Mouse (Mus musculus) retina, postnatal 1 day (tissue): Measurements from ENCODE around the gene Gm20388.
A peak's percentile ranks its signal among the peaks of the same experiment; 100 is the strongest.

Experiments used
- DNase-seq: peaks from one replicate; pipeline ENCODE4 v3.0.0-alpha.2; 2012

The Gm20388 gene

DNA sequence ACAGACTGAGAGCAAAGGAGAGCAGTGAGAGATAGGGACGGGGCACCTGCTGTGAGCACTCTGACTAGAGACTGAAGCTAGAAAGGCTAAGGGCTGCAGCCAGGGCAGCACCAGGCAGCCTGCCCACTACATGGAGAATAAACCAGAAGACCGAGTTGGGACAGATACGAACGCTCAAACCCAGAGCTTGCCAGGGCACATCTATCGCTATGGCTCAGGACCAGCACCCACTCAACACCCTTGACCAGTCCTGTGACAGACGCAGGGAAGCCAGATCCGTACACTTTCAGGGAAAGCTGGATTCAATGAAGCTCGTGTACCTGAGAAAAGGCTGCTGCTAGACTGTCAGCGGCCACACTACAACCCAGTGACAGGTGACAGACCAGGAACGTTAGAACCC lies 674.9 kb downstream of the Gm20388 start:
- no peak for DNase-seq

DNA sequence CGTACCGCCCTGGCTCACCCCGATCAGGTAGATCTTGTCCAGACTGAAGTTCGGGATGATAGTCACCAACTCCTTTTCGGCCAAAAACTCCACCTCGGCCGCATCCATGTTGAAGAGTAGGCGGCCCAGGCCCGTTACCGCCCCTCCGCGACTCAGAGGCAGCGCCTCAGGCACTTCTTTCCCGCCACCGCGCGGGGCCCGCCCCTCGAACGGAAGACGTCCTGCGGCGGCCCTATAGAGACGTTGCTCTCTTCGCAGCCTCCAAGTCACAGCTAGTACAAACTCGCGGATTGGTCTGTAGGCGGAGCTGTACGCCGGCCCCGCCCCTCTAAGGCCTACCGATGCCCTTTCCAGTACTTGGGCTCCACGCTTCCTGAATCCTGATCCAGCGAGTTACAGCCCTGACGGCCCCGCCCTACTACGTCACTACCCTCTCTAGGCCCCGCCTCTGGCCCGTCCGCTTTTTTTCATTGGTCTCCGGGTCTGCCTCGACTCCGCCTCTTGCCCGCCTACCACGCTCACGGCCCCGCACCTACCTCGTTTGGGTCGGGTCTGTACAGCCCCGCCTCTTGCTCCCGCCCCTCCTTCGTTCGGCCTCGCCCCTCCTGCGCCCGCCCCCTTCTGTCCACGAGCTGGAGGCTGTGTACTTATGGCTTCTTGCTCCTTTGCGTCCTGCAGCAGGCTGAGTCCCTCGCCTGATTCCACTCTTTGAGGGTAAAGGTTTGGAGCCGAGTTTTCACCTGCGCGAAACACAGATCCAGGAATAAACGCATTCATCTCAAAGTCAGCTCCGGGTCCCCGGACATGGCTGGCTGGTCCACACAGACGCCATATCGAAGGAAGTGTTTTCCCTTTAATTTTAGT lies 678.5 kb downstream of the Gm20388 start, which contains the start of gene Gins2:
Gene Gins2 (minus strand): TSS at position 397 of the 864 bp plus-strand sequence.
- peak; percentile 100 for DNase-seq

DNA sequence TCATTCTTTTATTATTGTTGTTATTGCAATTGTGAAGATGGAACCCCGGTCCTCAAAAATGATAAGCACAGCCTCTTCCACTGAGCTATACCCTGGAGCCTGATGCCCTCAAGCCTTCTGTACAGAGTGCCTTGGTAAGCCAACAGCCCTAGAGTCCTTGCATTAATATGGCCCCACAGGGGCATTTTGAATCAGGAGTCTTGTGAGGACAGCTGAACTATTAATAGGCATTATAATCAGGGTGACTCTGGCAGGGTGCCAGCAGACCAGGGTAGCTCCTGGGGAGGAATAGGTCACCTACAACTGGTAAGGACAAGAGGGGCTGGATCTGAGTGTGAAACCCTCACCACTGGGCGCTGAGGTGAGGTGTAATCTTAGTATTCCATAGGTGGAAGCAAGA lies 679.3 kb downstream of the Gm20388 start:
- DNase-seq = peak; percentile 51

DNA sequence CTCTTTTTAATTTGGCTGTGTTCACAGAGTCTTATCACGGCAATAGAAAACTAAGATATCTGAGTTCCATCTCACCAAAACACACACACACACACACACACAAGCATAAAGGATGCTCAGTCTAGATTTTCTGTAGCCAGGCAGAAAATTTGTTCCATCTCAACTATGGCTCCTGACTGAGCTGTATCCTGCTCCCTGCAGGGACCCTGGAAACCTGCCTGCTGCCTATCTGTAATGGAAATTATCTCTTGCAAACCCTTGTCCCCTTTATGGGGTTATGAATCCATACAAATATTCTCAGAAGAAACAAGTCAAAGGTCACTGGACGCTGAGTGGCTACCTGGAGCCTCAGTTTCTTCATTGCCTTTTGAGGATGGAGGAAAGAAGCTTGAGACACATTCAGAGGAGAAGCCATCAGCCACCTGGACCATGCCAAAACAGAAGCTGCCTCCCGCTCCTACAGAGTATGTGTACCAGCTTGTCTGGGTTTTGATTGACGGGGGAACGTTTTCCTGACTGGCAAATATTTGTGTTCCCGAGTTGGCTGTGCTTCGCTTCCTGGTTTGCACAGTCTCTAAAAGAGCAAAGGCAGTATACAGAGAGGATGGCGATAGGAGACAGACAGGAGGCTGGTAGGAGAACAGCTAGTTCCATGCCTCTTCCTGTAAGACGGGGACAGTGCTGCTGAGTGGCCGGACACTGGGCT lies 681.1 kb downstream of the Gm20388 start:
- no peak for DNase-seq

DNA sequence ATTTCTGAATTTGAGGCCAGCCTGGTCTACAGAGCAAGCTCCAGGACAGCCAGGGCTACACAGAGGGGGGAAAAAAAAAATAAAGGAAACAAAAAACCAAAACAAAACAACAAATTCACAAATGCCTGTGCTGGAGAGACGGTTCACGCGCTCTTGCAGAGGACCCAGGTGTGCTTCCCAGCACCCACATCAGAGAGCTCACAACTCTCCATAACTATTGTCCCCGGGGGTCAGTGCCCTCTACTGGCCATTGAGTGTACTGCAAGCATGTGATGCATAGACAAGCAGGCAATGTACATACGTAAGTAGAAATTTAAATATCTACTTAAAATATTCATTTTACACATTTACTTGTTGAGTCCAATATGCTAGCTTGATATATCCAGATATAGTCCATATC lies 683.9 kb downstream of the Gm20388 start:
- no peak for DNase-seq

DNA sequence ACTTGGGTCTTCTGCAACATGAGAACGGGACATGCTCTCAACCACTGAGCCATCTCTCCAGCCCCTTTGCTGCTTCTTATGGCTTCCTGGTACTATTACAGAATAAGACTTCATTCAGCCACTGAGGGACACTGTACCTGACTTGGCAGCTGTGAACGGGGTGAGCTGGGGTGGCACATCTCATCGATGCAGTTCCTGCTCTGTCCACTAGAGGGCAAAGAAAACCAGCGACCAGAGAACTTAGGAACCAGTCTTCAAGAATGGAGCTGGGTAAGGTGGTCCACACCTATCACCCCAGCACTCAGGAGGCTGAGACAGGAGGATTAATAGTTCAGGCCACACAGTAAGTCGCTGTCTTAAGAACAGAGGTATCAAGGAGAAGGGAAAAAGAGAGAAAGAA lies 685.3 kb downstream of the Gm20388 start:
- DNase-seq = peak; percentile 84

DNA sequence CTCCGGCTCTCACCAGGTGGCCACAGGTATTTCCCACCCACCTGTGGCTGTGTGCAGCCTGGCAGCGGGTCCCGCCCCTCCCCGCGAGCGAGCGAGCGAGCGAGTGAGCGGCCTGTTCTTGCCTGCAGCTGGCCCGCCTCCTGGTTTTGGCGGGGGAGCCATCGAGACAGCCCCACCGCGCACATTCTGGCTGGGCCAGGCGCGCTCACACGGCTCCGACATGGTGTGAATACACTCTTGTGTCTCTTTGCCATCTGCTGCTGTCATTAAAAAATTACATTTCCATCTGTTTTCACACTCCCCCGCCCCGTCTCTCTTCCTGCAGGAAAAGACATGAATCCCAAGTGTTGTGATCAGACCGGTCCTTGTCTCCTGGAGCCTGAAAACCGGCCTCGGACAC lies 687.9 kb downstream of the Gm20388 start:
- DNase-seq = no peak

DNA sequence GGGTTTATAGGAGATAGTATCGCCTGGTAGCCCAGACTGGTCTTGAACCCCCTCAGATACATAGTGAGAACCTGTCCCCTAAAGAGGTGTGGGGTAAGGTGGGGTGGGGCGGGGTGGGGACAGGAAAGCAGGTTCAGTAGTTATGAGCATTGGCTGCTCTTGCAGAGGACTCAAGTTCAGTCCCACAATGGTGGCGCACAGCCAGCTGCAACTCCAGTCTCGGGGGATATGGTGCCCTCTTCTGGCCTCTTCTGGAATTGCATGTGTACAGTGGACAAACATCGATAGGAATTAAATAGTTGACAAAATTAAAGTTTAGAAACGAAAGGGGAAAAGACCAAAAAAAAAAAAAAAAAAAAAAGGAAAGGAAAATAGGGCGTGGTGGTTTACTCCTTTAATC lies 688.9 kb downstream of the Gm20388 start:
- DNase-seq = peak; percentile 81

DNA sequence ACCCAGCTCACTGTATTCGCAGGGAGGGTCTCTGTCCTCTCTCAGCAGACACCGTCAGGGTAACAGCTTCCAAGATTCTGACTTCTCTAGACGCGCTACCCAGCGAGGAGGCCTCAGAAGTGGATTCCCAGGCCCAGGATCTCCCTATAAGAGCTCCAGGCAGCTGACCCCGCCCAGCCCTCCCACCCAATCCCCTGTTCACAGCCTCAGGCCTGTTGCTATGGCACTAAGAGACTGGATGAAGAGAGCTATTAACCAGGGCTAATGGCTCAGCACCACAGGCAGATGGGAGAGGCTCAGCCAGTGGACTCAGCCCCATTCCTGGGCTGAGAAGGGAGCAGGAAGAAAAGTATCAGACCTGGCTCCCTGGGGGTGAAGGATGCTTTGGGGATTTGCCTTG lies 692.0 kb downstream of the Gm20388 start:
- DNase-seq = peak; percentile 85

DNA sequence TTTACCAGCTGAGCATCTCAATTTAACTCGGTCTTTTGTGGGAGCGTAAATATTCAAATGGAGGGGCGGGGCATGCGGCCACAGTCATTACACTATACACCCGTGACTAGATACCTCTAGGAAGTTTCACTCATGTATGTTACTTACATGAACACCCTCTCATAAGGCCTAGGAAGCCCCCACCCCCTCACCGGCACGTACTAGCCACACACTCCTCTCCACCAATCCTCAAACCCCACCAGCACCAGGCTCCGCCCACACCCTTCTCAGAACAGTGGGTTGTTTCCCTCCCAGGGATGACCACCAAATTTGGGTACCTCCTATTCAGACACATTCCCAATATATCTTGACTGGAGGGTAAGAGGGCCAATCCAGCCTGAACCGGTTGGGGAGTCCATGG lies 696.8 kb downstream of the Gm20388 start:
- no peak for DNase-seq

DNA sequence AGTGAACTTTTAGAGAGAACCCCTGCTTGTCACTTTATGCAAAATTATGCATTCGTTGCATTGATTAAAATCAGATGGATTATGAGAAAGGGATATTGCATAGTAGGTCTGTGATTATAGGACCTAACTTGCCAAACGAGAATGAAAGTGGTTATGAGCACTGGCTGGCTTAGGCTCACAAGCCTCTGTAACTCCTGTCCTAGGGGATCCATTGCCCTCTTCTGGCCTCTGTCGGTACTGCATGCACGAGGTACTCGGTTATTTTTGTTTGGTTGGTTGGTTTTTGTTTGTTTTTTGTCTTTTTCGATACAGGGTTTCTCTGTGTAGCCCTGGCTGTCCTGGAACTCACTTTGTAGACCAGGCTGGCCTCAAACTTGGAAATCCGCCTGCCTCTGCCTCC lies 697.2 kb downstream of the Gm20388 start:
- peak; percentile 79 for DNase-seq

DNA sequence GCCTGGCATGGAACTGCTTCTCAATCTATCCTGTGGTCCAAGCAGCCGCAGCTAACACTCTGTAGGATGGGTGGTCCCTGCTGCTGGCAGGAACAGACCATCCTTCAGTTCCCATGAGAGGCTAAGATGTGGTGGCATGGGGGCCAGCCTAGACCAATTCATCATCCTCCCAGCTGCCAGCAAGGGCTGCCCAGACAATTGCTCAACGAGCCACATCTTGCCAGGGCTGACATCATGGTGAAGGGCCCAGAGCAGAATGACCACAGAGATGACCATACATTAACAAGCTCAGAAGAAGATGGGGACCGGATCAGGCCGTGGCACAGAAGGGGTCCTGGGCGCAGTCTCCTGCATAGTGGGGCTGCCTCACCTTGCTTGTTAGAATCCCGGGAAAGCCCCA lies 700.2 kb downstream of the Gm20388 start:
- DNase-seq = no peak

DNA sequence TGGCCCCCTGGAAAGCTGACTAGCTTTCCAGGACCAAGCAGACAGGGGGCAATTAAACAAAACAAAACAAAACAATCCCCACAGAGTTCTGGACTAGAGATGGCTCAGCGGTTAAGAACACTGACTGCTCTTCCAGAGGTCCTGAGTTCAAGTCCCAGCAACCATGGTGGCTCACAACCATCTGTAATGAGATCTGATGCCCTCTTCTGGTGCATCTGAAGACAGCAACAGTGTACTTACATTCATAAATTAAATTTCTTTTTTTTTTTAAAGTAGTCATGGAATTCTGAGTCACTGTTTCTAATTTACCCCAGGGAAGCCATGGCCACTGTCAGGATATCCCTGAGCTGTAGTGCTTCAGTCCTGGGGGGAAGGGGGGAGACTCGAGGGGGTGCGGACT lies 703.9 kb downstream of the Gm20388 start:
- DNase-seq = no peak

DNA sequence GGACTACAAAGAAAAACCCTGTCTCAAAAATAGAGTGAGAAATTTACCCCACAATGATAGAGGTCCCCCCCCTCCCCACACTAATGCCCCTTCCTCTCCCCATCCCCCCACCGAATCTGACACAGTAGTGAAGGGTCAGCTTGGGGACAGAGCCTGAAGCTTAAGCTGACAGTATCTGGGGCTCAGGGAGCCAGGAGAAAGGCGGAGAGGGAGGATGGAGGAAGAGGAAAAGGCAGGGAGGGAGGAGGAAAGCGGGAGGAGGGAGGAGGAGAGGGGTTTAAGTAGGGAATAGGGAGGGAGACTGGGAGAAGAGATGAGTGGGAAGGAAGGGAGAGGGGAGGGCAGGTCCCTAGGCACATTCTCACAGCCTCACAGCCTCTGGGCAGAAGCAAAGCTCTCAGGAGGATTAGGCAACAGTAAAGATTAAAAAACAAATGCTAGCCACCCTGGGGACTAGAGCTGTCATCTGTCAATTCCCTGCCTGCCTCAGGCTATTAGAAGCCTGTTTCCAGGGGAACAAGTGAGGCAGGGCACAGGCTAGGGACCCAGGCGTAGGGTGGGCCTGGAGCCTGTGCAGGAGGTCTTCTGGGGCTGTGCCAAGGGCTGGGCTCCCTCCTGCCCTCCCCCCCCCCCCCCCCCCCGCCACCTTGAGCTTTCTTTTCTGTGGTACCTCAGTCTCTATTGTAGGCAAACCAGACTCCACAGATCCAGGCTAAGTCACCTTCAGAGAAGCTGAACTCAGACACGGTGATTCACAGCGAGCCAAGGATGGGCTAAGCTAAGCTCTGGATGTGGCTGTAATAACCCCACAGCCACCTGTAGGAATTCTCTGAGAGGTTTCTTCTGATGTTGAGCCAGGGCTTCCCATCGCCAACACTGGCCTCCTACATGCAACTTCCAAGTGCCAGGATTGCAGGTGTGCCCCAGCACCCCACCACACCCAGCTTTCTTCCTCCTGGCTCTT lies 706.3 kb downstream of the Gm20388 start:
- DNase-seq = peak; percentile 89

DNA sequence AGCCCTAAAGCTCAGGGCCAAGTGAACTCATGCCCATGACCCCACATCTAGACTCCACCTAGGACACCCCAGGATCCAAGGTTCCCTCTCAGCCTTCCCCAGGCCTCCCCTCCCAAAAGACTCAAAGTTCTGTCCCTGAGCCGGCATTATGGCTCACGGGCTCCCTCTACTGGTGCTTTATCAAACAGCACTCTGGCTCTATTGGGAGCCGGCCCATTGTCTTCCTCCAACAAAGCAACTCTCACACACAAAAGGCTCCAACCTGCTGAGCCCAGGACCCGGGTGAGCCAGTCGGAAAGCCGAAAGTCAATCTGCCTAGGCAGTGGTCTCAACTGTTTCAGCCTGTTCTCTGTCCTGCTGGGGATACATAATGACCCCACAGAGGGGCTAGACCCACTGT lies 707.5 kb downstream of the Gm20388 start:
- DNase-seq = peak; percentile 91

DNA sequence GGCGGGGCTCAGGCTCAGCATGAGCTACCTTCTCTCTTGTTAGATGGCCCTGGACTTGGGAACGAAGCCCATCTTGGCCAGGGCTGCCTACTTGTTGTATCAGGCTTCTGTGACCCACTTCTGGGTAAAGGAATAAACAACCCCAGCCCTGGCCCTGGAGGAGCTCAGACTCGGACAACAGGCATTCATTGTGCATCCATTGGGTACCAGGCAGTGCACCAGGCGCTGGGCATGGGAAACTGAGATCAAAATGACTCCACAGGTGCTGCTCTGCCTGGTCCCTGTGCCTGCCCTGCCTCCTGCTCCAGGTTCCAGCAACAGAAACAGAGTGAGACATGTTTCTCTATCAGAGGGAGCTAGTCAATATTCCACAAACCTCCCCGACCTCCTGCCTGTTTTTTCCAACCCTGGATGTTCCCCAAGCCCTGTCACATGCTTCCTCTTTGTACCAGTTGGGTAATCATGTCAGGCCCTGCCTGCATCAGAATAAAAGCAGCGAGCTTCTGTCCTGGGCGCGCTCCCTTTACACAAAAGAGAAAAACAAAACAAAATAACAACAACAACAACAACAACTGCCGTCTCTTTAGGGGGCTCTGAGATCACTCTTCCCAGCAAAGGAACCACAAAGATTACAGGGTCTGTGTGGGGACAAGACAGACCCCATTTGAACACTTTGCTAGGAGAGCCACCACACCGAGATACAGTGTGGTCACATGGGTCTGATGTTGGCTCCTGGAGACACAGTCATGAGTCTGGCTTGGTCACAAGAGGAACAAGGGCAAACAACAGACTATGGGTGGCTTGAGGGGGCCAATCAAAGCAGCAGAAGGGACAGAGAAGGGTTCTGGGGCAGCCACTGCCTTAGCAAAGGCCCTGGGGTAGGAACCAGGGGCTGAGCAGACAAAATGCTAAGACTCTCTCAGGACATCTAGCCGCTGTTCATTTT lies 708.9 kb downstream of the Gm20388 start:
- peak; percentile 45 for DNase-seq

DNA sequence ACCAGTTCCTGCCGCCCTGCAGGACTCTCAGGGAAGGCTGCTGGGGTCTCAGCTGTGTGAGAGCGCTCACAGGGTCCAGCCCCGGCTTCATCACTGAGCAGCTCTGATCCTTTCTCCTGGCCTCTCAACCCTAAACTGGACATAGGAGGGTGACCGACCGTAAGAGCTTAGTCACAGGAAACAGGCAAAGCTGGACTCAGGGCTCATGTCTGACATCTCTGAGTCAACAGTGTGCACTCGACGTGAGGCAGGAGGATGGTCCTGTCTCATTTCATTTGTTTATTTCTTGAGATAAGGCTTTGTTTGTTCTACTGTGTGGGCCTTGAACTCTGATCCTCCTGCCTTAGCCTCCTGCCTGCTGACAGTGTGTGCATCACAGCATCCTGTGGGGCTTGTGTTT lies 709.8 kb downstream of the Gm20388 start:
- DNase-seq = no peak

DNA sequence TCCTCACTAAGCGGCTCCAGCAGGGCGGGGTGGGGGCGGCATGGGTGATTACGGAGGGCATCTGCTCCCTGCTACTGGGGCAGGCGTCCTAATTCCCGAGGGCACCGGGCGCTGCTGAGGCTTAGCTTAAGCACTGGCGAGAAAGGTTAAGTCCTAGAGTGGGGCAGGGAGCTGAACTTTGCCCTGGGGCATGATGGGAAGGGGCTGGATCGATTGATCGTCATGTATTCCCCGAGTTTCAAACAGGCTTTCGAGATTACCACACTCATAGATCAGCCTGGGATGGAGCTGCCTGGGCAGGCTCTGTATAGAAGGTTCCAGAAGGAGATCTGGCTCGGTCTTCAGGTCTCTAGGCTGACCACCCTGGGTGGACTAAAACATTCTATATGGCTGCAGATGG lies 711.5 kb downstream of the Gm20388 start:
- peak; percentile 75 for DNase-seq

DNA sequence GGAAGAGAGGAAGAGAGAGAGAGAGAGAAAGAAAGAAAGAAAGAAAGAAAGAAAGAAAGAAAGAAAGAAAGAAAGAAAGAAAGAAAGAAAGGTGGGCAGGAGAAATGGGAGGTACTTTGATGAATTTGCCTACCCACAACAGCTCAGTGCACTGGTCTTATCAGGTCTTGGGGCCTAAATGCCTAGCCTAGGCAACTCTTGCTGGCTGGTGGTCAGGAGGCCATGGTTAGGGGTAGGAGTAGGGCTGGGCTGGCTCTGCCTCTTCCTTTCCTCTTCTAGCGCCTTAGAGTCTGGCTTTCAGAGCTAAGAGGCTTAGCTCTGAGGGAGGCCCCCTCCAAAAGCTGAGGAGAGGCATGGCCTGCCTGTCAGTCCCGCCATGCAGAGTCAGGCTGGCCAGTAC lies 713.0 kb downstream of the Gm20388 start:
- DNase-seq = peak; percentile 55

DNA sequence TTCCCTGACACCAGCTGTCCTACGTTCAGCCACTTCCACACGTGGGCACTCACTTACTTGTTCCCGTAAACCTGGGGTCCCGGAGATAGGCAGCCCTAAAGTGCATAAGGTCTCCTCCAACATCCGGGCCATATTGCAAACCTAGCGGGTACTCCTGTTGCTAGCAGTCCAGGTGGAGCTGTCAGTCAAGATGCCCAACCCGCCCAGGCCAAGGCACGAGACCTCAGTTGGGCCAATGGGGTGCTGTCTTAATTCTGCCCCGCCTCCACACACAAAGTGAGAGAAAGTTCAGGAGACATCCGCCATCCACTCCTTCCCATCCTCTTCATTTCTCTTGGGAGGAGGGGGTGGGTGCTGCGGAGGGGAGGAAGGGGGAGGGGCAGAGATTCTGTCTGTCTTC lies 715.8 kb downstream of the Gm20388 start:
- DNase-seq = no peak

DNA sequence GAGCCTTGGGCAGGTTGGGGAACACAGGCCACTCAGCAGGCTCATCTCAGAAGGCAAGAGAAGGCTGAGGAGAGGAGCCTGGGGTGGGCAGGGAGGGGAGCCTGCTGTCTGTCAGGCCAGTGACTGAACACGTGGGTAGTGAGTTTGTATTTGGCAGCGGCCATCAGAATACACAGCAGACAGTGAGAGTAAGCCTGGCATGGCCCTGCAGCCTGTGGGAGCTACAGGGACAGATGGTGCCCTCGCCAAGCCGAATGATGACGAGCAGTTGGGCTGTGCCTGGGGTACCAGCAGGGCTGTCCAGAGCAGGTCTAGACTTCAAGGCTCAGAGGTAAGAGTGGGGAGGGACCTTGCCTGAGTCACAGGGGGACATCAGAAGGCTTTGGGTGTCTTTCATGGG lies 716.7 kb downstream of the Gm20388 start:
- no peak for DNase-seq

DNA sequence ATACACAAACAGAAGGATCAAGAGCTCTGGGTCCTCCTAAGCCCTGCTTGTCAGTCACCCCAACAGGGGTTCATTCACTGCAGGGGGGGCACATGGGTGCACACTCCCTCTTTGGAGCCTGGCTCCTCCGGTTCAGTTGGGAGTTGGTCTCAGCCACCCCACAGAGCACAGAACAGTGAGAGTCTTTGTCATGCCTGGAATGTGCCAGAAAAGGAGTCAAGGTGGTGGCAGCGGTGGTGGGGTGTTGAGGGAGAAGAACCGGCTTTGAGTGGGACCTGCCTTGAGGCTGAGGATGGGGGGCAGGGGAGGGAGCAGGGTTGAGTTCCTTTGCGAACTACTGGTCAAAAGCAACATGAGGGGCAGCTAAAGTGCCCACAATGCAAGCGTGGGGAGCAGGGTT lies 719.4 kb downstream of the Gm20388 start:
- no peak for DNase-seq
